Mouse (Mus musculus) left cerebral cortex, adult 2 months (tissue): ENCODE measurements around the gene Isg15. TPM values are rescaled to one million over a fixed set of nuclear protein-coding genes. Genes with fewer than 3 reads are reported as not detected.
A peak's percentile ranks its signal among the peaks of the same experiment; 100 is the strongest.

ENCODE experiments used
- DNase-seq, 2 experiments: peaks; one replicate each; pipeline ENCODE4 v3.0.0; 2021 to 2022; ENCODE audit warnings: low spot score in 2 of 2, mixed read lengths in 1 of 2; ENCODE audit errors: extremely low spot score in 1 of 2
- H3K27ac ChIP-seq: fragments of 200-600 bp; 2 replicates; pipeline ENCODE4 v1.8.1; 2022
- H3K4me3 ChIP-seq: fragments of 200-600 bp; 2 replicates; pipeline ENCODE4 v1.8.1; 2022
- CTCF ChIP-seq: fragments of 200-600 bp; IDR thresholded peaks from 2 replicates; pipeline ENCODE4 v1.8.1; 2022; ENCODE audit warnings: antibody characterized with exemption, mild to moderate bottlenecking, moderate library complexity
- intact Hi-C: fragments of 180-260 bp; cut with DNase I; formaldehyde crosslinking; loops from one replicate; pipeline ENCODE4 v1.15.1; 2025
- long read RNA-seq, 2 experiments: library from polyadenylated mRNA; stranded (forward); transcript quantifications; one replicate each; pipeline ENCODE4 v2.0.0; 2021; ENCODE audit warnings: borderline mapping rate in 2 of 2
- total RNA-seq, 2 experiments: library from RNA; stranded (reverse); gene quantifications; 2 replicates each; pipeline ENCODE4 v1.2.3; 2021

Gene Isg15
- total RNA-seq: 1 to 10 TPM; 1.1 to 1.5 TPM
- long read RNA-seq, experiment 1: 0 reads
- long read RNA-seq, experiment 2, partial matches to known transcripts: 0 of 1 reads
- long read RNA-seq, experiment 2, other reads (novel, unspliced or antisense): 0 of 1 reads

DNA sequence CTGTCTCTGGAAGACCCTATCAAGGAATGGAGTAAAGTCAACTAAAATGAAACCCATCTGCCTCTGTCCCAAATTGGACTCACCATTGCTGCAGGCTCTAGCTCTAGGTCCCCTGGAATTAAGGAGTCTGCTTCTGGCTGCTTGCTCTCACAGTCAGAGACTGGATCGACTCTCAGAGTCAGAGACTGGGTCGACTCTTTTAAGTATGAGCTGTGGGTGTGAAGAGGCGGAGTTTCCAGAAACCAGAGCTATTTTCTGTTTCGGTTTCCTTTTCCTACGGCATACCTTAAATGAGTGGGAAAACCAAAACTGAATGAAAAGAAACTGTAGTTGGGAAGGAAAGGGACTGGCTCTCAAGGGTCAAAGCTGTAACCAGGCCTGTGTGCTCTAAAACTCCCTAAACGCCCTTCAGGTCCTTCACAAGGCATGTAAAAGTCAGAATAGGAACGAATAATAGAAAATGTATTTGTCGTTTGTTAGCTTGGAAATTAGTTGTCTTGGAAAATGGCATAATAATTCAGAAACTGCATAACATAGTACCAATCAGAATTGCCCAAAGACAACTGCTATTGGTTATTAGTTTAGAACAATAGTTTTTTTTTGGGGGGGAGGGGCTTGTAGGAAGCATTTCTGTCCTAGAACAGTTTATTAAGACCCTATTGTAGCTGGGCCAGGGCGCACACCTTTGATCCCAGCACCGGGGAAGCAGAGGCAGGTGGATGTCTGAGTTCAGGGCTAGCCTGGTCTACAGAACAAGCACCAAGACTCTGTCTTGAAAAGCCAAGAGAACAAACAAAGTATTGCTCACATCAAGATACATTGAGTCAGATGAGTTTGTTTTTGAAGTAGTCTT lies at the start of gene Isg15:
TSS of gene Isg15 (minus strand) at position 196 of the 853 bp plus-strand sequence.
- no peak within 1 kb of the TSS for H3K4me3 ChIP-seq
- DNase-seq: no peak
- TF ChIP-seq CTCF: no peak
- no peak within 1 kb of the TSS for H3K27ac ChIP-seq
- intact Hi-C loops: no loop called here

DNA sequence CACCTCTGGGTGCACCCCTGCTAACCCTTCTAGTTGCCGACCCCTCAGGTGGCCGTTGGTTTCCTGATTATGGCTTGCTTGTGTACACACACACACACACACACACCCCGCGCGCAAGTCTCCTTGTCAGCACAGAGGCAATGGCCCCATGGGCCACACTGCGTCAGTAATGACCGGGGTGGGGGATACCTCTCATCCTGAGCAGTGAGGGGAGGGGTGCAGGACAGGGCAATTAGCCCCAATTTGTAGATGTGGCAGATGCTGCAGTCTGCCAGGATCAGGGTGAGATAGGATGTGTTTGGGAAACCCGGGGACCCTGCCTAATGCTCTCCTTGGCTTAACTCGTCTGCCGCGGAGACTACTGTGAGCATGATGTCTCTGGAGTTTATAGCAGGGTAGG lies 48.9 kb upstream of the Isg15 start:
- no peak for DNase-seq
- no peak overlapping the region for H3K4me3 ChIP-seq
- no peak for TF ChIP-seq CTCF
- no peak overlapping the region for H3K27ac ChIP-seq
- intact Hi-C loops: no loop called here

DNA sequence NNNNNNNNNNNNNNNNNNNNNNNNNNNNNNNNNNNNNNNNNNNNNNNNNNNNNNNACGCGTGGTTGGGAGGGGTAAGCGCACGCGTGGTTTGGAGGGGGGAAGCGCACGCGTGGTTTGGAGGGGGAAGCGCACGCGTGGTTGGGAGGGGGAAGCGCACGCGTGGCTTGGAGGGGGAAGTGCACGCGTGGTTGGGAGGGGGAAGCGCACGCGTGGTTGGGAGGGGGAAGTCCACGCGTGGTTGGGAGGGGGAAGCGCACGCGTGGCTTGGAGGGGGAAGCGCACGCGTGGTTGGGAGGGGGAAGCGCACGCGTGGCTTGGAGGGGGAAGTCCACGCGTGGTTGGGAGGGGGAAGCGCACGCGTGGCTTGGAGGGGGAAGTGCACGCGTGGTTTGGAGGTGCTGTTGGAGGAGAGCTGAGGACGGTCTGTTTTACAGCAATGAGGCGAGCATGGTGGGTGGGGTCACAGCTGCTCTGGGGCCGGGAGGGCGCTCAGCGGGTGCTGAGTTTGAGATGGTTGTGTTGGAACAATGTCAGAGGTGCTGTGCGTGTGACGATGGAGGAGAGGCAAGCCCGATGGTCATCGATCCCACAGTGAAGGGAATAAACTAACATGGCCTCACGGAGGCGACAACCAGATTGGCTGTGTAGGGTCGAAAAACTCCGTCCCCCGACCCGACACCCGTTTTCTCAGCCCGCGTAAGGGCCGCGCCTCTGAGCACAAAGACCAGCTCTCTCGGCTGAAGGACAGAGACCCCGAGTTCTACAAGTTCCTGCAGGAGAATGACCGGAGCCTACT lies 36.2 kb upstream of the Isg15 start:
- intact Hi-C loops: no loop called here
- peak overlapping the region; percentile 32 for H3K4me3 ChIP-seq
- H3K27ac ChIP-seq: no peak overlapping the region
- TF ChIP-seq CTCF: no peak
- DNase-seq: no peak

DNA sequence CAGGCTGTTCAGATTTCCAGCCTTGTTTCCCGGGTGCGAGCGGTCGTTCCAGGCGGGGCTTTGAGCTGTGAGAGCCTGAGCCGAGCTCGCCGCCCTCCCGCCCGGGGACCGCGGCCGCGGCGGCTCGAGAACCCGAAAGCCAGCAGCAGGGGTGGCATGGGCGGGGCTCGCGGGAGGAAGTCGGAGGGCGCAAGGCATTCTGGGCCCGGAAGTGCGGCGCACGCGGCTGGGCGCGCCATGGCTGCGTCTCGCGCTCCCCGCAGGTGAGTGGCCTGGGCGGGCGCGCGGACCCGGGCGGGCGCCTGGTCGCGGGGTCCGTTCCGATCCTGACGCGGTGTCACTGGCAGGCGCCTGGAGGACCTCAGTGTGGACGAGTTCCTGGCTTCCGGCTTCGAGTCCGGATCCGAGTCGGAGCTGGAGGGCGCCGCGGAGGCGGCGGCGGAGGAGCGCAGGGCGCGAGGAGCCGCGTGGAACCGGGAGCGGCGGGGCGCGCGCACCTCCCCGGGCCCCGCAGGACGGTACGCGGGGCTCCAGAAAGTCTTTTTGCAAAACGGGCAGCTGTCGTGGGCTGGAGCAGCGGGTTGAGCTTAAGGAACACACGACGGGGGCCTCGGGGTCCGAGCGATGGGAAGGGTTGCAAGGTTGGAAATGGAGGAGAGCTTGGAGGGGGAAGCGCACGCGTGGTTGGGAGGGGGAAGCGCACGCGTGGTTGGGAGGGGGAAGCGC lies 35.4 kb upstream of the Isg15 start, which contains the start of gene Noc2l:
TSS of gene Noc2l (plus strand) at position 203 of the 726 bp plus-strand sequence.
- peak; percentile 92 to 94 for DNase-seq
- intact Hi-C loops: loop anchor here (2.0 kb wide), 2 partner anchors 33 to 127 kb away; partner anchors contain the start of genes 9430015G10Rik and AW011738
- TF ChIP-seq CTCF: no peak

DNA sequence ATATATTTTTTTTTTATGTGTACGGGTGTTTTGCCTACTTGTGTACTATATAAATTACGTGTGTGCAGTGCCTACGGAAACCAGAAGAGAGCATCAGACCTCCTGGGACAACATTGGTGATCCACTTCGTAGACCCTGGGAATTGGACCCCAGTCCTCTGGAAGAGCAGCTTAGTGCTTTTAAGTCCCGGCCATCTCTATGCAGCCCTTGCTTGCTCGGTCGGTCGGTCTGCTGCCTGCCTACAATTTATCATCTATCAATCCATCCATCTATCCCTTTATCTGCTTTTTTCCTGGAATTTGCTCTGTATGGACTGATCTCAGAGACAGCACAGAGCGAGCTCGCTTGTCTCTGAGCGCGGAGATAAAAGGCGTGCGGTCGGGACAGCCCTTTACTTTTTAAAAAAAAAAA lies 34.7 kb upstream of the Isg15 start:
- Histone ChIP-seq H3K27ac (peak overlapping the region; percentile 79), H3K4me3 (peak overlapping the region; percentile 75)
- intact Hi-C loops: loop anchor here (2.0 kb wide), 2 partner anchors 33 to 127 kb away; partner anchors contain the start of genes 9430015G10Rik and AW011738
- DNase-seq: no peak
- TF ChIP-seq CTCF: peak; percentile 4

More for the DNA sequence above, 35.4 kb upstream of the Isg15 start, which contains the start of gene Noc2l:
- peak within 1 kb of the TSS; percentile 89 for H3K27ac ChIP-seq
- peak within 1 kb of the TSS; percentile 75 for H3K4me3 ChIP-seq

DNA sequence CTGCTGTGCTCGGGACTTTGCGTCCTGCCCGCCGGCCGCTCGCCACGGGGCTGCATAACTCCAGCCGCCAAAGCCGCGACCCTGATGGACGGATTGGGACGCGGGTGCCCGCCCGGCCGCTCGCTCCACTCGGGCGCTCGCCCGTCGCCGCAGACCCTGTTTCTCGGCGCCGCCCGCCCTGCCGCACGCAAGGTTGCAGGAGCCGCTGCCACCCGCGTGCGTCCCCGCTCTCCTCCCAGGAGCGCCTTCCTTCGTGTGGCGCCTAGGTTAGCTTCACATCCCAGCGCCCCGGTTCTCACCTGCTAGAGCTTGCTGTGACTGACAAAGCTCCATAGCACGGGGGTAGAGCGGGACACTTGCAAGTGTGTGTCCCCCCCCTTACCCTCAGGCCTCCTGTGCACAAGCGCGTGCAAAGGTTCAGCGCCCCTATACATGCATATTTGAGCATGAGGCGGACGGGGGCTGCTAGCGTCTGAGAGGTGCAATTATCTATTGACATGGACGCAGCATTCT lies 34.1 kb upstream of the Isg15 start, which contains the start of gene Plekhn1:
TSS of gene Plekhn1 (minus strand) at position 157 of the 513 bp plus-strand sequence.
- H3K27ac ChIP-seq: peak within 1 kb of the TSS; percentile 89
- intact Hi-C loops: loop anchor here (2.0 to 5.0 kb wide), 3 partner anchors 32 to 126 kb away; partner anchors contain the start of genes 9430015G10Rik and AW011738
- peak within 1 kb of the TSS; percentile 75 for H3K4me3 ChIP-seq
- peak; percentile 77 to 79 for DNase-seq
- TF ChIP-seq CTCF: no peak

DNA sequence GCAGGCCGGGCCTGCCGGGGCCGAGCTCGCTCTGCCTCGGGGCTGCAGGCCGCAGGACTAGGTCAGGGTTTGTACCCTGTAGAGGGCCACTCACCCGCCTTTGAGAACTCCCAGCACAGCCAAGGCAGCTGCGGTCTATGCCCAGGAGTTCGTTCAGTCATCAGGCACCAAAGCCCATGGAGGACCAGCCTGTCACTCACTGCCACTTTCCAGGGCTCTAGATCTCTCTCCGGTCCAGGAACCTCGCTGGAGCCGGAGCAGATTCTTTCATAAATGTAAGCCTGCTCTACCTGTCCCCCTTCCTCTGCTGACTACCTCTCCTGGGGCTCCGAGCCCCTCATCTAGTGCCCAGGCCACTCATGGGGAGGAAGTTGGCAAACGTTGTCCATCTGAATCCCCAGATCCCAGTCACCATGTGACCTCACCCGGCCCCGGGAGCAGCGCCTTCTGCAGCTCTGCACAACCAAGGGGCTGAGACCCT lies 33.4 kb upstream of the Isg15 start:
- intact Hi-C loops: loop anchor here (2.0 to 5.0 kb wide), 3 partner anchors 31 to 125 kb away; partner anchors contain the start of genes 9430015G10Rik and AW011738
- no peak for DNase-seq
- no peak for TF ChIP-seq CTCF
- Histone ChIP-seq H3K4me3 (peak overlapping the region; percentile 75), H3K27ac (peak overlapping the region; percentile 61)

DNA sequence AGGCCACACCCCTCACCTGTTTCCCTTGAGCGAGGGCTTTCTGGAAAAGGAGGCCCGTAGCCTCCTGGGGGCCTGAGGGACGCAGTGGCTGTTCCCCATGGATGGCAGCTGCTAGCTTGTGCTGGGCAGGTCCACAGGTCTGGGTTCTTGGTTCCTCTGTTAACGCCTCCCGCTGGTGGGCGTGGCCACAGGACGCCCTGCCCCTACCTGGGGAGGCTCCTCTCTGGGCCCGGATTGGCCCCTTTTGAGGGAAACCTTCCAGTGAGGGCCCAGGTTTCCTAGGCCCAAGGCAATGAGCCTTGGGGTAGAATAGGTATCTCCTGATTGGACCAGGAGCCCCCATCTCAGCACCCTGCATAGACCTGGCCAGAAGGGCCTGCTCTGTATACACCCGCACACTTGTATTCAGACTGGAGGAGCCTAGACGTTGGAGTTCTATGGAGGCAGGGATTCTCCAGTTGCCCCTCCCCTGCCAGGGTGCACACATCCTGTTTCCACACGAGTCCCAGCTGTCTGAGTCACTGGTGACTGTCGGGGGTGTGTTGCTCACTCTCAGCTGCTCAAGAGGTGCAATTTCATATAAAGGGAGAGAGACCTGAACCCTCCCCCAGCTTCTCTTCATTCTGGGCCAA lies 27.9 kb upstream of the Isg15 start:
- Histone ChIP-seq H3K27ac (no peak overlapping the region), H3K4me3 (no peak overlapping the region)
- intact Hi-C loops: loop anchor here (2.0 kb wide), 1 partner anchor 32 kb away; the partner anchor contains the start of gene Agrn
- DNase-seq: no peak
- no peak for TF ChIP-seq CTCF

DNA sequence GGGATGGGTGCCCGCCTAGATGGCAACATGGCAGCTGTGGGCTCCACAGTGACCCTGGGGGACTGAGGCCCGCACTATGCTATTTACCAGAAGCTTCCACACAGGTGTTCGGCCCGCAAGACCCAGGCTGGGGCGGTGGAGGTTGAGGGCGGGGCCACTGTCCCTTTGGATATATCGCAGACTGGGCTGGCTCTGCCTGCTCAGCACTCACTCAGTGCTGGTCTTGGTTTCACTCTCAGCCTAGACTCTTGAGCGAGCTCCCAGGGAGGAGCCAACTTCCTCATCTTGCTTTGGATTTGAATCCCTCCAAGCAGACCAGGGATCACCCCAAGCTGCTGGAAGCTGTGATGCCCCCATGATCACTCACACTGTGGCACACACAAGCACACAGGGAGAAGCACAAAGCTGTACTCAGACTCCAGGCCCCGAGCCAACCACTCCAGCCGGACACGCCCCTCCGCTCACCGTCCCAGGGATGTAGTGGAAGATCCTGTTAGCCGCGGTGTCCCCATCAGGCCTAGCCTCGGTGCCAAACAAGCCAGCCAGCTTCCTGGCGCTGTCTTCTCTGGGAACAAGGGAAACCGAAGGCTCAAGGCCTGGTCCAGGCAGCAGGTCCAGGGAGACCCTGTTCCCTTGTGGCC lies 27.3 kb upstream of the Isg15 start:
- intact Hi-C loops: loop anchor here (2.0 kb wide), 1 partner anchor 31 kb away; the partner anchor contains the start of gene Agrn
- TF ChIP-seq CTCF: no peak
- H3K4me3 ChIP-seq: no peak overlapping the region
- H3K27ac ChIP-seq: no peak overlapping the region
- DNase-seq: no peak

DNA sequence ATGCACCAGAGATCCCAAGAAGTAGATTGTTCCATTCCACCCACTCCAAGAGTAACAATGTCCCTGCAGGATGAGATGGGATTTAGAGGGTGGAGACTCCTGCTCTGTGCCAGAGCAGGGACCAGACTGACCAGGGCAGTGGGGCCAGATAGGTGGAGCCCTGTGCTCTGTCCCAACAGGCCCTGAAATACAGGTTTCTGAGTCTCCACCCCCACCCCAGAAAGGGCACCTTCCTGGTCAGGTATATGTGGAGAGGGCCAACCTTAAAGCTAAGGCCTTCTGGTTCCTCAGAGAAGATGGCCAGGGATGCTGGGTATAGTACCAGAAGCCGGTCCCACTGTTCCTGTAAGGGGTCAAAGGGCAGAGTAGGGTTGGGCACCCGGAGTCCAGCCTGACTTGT lies 23.7 kb upstream of the Isg15 start:
- intact Hi-C loops: no loop called here
- Histone ChIP-seq H3K4me3 (no peak overlapping the region), H3K27ac (no peak overlapping the region)
- DNase-seq: no peak
- TF ChIP-seq CTCF: no peak
